Mouse (Mus musculus): ENCODE results near the gene Nomo1. TPM values are rescaled to one million over a fixed set of nuclear protein-coding genes. Genes with fewer than 3 reads are reported as not detected.

Nomo1 gene
- polyA plus RNA-seq, 1 experiment from 2014 or later = 26.0 TPM

GRCm38 (mm10) chr7:46058882-46059281 lies 25.4 kb downstream of the Nomo1 start:
- Histone ChIP-seq H3K9me3 (ENCODE audit: control insufficient read depth, low read length) (no peaks in the 10 kb centered on the region), H3K9ac (replicated peaks; ENCODE audit: low read depth, low read length) (no peak overlapping the region), H3K27me3 (ENCODE audit: control insufficient read depth, insufficient read depth, low read length) (no peaks in the 10 kb centered on the region), H3K36me3 (ENCODE audit: control insufficient read depth, insufficient read depth, low read length) (peaks cover 43% of the 10 kb centered on the region), H3K4me2 (ENCODE audit: low read depth, low read length) (no peak overlapping the region), H3K4me3 (ENCODE audit: low read depth, low read length) (no peak overlapping the region), H3K4me1 (ENCODE audit: control insufficient read depth, insufficient read depth, low read length) (no peaks in the 10 kb centered on the region), H3K27ac (ENCODE audit: low read depth, low read length) (no peak overlapping the region)
- no peak for ATAC-seq (ENCODE audit: low read depth)
- 95% methylated on average over 11 of the region's 11 CpGs for WGBS

- H3K4me1 ChIP-seq (ENCODE audit: control insufficient read depth, insufficient read depth, low read length) = no peaks in the 10 kb centered on the region
- no peaks in the 10 kb centered on the region for H3K9me3 ChIP-seq (ENCODE audit: control insufficient read depth, low read length)
- WGBS = 95% methylated on average over 8 of the region's 8 CpGs
- no peak overlapping the region for H3K4me3 ChIP-seq (ENCODE audit: low read depth, low read length)
- no peak overlapping the region for H3K9ac ChIP-seq (replicated peaks; ENCODE audit: low read depth, low read length)
- H3K4me2 ChIP-seq (ENCODE audit: low read depth, low read length) = no peak overlapping the region
- ATAC-seq (ENCODE audit: low read depth) = no peak
- H3K27ac ChIP-seq (ENCODE audit: low read depth, low read length) = no peak overlapping the region
- no peaks in the 10 kb centered on the region for H3K27me3 ChIP-seq (ENCODE audit: control insufficient read depth, insufficient read depth, low read length)
- peaks cover 31% of the 10 kb centered on the region for H3K36me3 ChIP-seq (ENCODE audit: control insufficient read depth, insufficient read depth, low read length)
Observed at GRCm38 (mm10) chr7:46060688-46061087, 27.2 kb downstream of the Nomo1 start.

- Histone ChIP-seq H3K27ac (ENCODE audit: low read depth, low read length) (no peak overlapping the region), H3K9me3 (ENCODE audit: control insufficient read depth, low read length) (no peaks in the 10 kb centered on the region), H3K27me3 (ENCODE audit: control insufficient read depth, insufficient read depth, low read length) (no peaks in the 10 kb centered on the region), H3K4me1 (ENCODE audit: control insufficient read depth, insufficient read depth, low read length) (no peaks in the 10 kb centered on the region), H3K9ac (replicated peaks; ENCODE audit: low read depth, low read length) (no peak overlapping the region), H3K4me3 (ENCODE audit: low read depth, low read length) (no peak overlapping the region), H3K4me2 (ENCODE audit: low read depth, low read length) (no peak overlapping the region), H3K36me3 (ENCODE audit: control insufficient read depth, insufficient read depth, low read length) (peaks cover 33% of the 10 kb centered on the region)
- 98% methylated on average over 16 of the region's 16 CpGs for WGBS
- ATAC-seq (ENCODE audit: low read depth) = no peak
Observed at GRCm38 (mm10) chr7:46061614-46062013, 28.1 kb downstream of the Nomo1 start.

- Histone ChIP-seq H3K9ac (replicated peaks; ENCODE audit: low read depth, low read length) (no peak overlapping the region), H3K27ac (ENCODE audit: low read depth, low read length) (no peak overlapping the region), H3K27me3 (ENCODE audit: control insufficient read depth, insufficient read depth, low read length) (no peaks in the 10 kb centered on the region), H3K36me3 (ENCODE audit: control insufficient read depth, insufficient read depth, low read length) (peaks cover 33% of the 10 kb centered on the region), H3K4me2 (ENCODE audit: low read depth, low read length) (no peak overlapping the region), H3K9me3 (ENCODE audit: control insufficient read depth, low read length) (no peaks in the 10 kb centered on the region), H3K4me3 (ENCODE audit: low read depth, low read length) (no peak overlapping the region), H3K4me1 (ENCODE audit: control insufficient read depth, insufficient read depth, low read length) (no peaks in the 10 kb centered on the region)
- WGBS = 98% methylated on average over 6 of the region's 6 CpGs
- no peak for ATAC-seq (ENCODE audit: low read depth)
Observed at GRCm38 (mm10) chr7:46063296-46063695, 29.8 kb downstream of the Nomo1 start.

GRCm38 (mm10) chr7:46068831-46069230 lies 35.3 kb downstream of the Nomo1 start:
- 95% methylated on average over 8 of the region's 8 CpGs for WGBS

GRCm38 (mm10) chr7:46076844-46077243 lies 43.3 kb downstream of the Nomo1 start:
- no peaks in the 10 kb centered on the region for H3K27me3 ChIP-seq (ENCODE audit: control insufficient read depth, insufficient read depth, low read length)
- WGBS = 95% methylated on average over 7 of the region's 7 CpGs
- no peak overlapping the region for H3K27ac ChIP-seq (ENCODE audit: low read depth, low read length)
- no peak for ATAC-seq (ENCODE audit: low read depth)
- no peak overlapping the region for H3K9ac ChIP-seq (replicated peaks; ENCODE audit: low read depth, low read length)
- H3K4me2 ChIP-seq (ENCODE audit: low read depth, low read length) = no peak overlapping the region
- H3K4me3 ChIP-seq (ENCODE audit: low read depth, low read length) = no peak overlapping the region
- H3K9me3 ChIP-seq (ENCODE audit: control insufficient read depth, low read length) = no peaks in the 10 kb centered on the region
- peaks cover 49% of the 10 kb centered on the region for H3K36me3 ChIP-seq (ENCODE audit: control insufficient read depth, insufficient read depth, low read length)
- no peaks in the 10 kb centered on the region for H3K4me1 ChIP-seq (ENCODE audit: control insufficient read depth, insufficient read depth, low read length)

More at GRCm38 (mm10) chr7:46068831-46069230, 35.3 kb downstream of the Nomo1 start:
- no peaks in the 10 kb centered on the region for H3K9me3 ChIP-seq (ENCODE audit: control insufficient read depth, low read length)
- H3K9ac ChIP-seq (replicated peaks; ENCODE audit: low read depth, low read length) = no peak overlapping the region
- no peak overlapping the region for H3K27ac ChIP-seq (ENCODE audit: low read depth, low read length)
- H3K4me2 ChIP-seq (ENCODE audit: low read depth, low read length) = no peak overlapping the region
- no peak for ATAC-seq (ENCODE audit: low read depth)
- H3K36me3 ChIP-seq (ENCODE audit: control insufficient read depth, insufficient read depth, low read length) = peaks cover 55% of the 10 kb centered on the region
- no peaks in the 10 kb centered on the region for H3K27me3 ChIP-seq (ENCODE audit: control insufficient read depth, insufficient read depth, low read length)
- no peaks in the 10 kb centered on the region for H3K4me1 ChIP-seq (ENCODE audit: control insufficient read depth, insufficient read depth, low read length)
- no peak overlapping the region for H3K4me3 ChIP-seq (ENCODE audit: low read depth, low read length)

GRCm38 (mm10) chr7:46077675-46078074 lies 44.2 kb downstream of the Nomo1 start:
- H3K4me1 ChIP-seq (ENCODE audit: control insufficient read depth, insufficient read depth, low read length) = no peaks in the 10 kb centered on the region
- no peaks in the 10 kb centered on the region for H3K27me3 ChIP-seq (ENCODE audit: control insufficient read depth, insufficient read depth, low read length)
- peak; percentile 56; the same call in 1 of the 2 replicates for ATAC-seq (ENCODE audit: low read depth)
- no peaks in the 10 kb centered on the region for H3K9me3 ChIP-seq (ENCODE audit: control insufficient read depth, low read length)
- no peak overlapping the region for H3K4me3 ChIP-seq (ENCODE audit: low read depth, low read length)
- WGBS = 76% methylated on average over 12 of the region's 12 CpGs
- peaks cover 49% of the 10 kb centered on the region for H3K36me3 ChIP-seq (ENCODE audit: control insufficient read depth, insufficient read depth, low read length)
- H3K9ac ChIP-seq (replicated peaks; ENCODE audit: low read depth, low read length) = no peak overlapping the region
- no peak overlapping the region for H3K4me2 ChIP-seq (ENCODE audit: low read depth, low read length)
- no peak overlapping the region for H3K27ac ChIP-seq (ENCODE audit: low read depth, low read length)

GRCm38 (mm10) chr7:46084024-46084423 lies 50.5 kb downstream of the Nomo1 start:
- Histone ChIP-seq H3K27ac (ENCODE audit: low read depth, low read length) (no peak overlapping the region), H3K4me2 (ENCODE audit: low read depth, low read length) (no peak overlapping the region), H3K9ac (replicated peaks; ENCODE audit: low read depth, low read length) (no peak overlapping the region), H3K4me3 (ENCODE audit: low read depth, low read length) (no peak overlapping the region), H3K4me1 (ENCODE audit: control insufficient read depth, insufficient read depth, low read length) (no peaks in the 10 kb centered on the region), H3K27me3 (ENCODE audit: control insufficient read depth, insufficient read depth, low read length) (no peaks in the 10 kb centered on the region), H3K36me3 (ENCODE audit: control insufficient read depth, insufficient read depth, low read length) (peaks cover 29% of the 10 kb centered on the region), H3K9me3 (ENCODE audit: control insufficient read depth, low read length) (peaks cover 1% of the 10 kb centered on the region; the same call in 1 of the 2 replicates)
- ATAC-seq (ENCODE audit: low read depth) = no peak
- 91% methylated on average over 10 of the region's 10 CpGs for WGBS

GRCm38 (mm10) chr7:46084839-46085513 lies 51.5 kb downstream of the Nomo1 start:
- H3K27me3 ChIP-seq (ENCODE audit: control insufficient read depth, insufficient read depth, low read length) = no peaks in the 10 kb centered on the region
- H3K4me2 ChIP-seq (ENCODE audit: low read depth, low read length) = no peak overlapping the region
- 78% methylated on average over 16 of the region's 16 CpGs for WGBS
- no peak overlapping the region for H3K27ac ChIP-seq (ENCODE audit: low read depth, low read length)
- H3K9me3 ChIP-seq (ENCODE audit: control insufficient read depth, low read length) = peaks cover 4% of the 10 kb centered on the region; the same call in 1 of the 2 replicates
- ATAC-seq (ENCODE audit: low read depth) = no peak
- H3K36me3 ChIP-seq (ENCODE audit: control insufficient read depth, insufficient read depth, low read length) = peaks cover 29% of the 10 kb centered on the region
- no peak overlapping the region for H3K9ac ChIP-seq (replicated peaks; ENCODE audit: low read depth, low read length)
- H3K4me3 ChIP-seq (ENCODE audit: low read depth, low read length) = no peak overlapping the region
- no peaks in the 10 kb centered on the region for H3K4me1 ChIP-seq (ENCODE audit: control insufficient read depth, insufficient read depth, low read length)

Measured in neural tube, embryonic 14.5 days (tissue).